Mouse (Mus musculus) urinary bladder, postnatal 36 days (tissue): ENCODE measurements around the gene Bicdl2.
A peak's percentile ranks its signal among the peaks of the same experiment; 100 is the strongest.

Experiments
- DNase-seq, 2 experiments: peaks; one replicate each; pipeline ENCODE4 v3.0.0; 2022; ENCODE audit warnings: low spot score in 2 of 2, mixed read lengths in 1 of 2

Gene Bicdl2

DNA sequence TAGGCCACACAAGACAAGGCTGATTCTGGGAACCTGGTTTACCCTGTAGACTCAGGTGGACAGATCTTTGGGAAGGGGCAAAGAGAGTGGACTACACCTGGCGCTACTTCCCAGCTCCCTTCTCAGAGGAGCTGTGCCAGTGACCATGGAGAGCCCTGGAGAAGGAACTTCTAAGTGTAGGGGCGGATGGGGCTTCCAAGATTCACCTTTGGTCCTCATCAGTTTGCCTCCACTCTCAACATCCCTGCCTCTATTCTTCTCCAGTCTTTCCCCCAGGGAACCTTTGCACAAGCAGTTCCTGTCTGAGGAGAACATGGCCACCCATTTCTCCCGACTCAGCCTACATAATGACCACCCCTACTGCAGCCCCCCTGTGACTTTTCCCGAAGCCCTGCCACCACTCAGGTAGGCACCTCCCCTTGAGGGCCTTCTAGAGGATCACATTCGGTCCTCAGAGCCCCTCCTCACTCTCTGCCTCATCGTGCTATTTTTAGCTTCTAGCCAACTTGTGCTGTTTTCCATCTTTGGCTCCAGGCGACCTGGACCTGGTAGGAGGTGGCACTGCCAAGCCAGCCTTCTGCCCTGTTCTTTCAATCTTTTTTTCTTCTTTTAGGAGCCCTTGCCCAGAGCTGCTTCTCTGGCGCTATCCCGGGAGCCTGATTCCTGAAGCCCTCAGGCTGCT is 14.1 kb downstream of the Bicdl2 start:
- peak in 1 of 2 experiments; percentile 7 for DNase-seq

DNA sequence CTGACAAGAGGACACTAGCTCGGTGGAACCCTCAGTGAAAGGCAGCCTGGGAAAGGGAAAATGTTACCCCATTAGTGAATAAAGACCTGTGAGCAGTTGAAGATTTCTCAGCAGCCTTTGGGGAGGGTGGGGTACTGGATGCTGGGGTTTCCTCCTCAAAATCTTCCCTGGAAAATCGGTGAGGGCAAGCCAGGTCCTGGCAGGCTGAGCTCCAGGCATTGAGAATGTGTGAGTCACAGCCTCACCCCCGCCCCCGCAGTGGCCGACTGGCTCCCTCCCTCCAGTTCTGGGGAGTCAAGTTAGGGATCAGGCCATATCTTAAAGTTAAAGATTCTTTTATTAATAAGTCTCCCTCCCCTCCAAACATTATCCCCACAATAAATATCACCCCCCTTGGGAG is 14.8 kb downstream of the Bicdl2 start:
- DNase-seq, result peak; percentile 69 to 78

DNA sequence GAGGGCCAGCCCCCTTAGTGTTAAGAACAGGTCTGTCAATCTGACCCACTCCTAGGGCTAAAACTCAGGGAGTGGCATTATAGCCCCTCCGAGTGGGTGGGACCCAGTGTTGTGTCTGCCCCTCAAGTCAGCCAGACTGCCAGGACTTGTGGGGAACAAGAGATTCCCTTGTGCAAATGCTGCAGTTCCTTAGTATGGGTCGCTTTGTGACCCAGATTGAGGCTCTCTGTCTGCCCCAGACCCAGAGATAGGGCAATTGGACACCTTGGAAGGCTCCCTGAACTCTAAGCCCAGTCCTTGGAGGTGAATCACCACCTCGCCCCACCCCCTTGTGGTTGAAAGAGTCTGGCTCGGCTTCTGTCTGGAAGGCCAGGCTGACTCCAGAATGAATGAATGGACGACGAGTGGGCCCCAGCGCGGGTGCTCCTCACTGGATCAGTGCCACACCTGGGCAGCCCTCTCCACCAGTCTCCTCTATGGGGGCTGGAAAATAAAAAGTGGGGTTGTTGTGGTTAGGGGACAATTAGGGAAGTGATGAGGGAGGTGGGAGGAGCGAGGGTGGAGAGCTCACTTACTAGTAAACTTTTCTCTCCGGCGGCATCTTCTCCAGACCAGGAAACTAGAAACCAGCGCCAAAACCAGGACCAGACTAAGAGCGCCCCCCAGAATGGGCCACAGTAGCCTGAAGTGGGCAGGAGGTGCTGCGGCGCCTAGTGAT is 15.4 kb downstream of the Bicdl2 start:
- DNase-seq, result peak; percentile 75

DNA sequence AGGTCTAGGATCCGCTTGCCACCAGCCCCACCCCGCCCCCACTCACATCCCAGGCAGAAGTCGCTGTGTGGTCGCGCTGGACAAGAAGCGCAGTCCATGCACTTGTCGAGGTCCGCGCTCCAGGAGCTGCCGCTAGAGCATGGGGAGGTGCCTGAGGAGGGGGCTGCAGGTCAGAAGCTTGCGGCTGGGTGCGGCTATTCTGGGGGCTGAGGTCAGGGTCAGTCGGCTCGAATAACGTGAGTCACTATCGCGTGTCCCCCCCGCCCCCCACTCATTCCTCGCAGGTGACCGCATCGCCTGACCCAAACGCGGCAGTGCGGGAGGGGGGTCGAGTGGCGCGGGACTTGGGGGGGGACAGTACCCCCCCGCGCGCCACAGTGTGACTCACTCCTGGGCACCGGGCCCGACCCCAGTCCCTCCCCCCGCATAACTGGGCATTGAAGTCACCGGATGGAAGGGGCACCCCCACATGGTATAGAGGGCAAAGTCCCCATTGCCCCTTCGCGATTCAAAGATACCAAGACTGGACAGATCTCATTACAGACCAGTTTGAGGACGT is 16.2 kb downstream of the Bicdl2 start:
- DNase-seq, result peak in 1 of 2 experiments; percentile 37

DNA sequence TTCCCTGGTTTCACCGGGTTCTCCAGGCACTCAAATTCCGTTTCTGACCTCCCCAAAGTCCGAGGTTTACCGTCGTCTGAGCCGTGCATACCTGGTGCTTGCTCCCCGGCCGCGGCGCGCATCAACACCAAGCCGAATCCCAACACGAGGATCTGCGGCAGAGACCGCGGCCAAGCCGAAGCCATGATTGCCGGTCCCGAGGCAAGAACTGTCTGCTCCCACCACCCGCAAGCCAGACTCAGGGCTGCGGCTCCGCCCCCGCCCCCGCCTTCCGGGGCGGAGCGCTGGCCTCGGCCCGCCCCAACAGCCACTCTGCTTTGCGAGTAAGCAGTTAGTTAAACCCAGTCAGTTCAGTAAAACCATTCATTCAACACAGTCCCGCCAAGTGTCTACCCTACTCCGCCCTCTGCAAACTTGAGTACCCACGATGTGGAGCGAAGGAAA is 17.0 kb downstream of the Bicdl2 start, which contains the start of gene Tnfrsf12a:
Tnfrsf12a (minus strand) TSS at position 233 of the 444 bp plus-strand sequence.
- DNase-seq, result peak; percentile 81 to 87

DNA sequence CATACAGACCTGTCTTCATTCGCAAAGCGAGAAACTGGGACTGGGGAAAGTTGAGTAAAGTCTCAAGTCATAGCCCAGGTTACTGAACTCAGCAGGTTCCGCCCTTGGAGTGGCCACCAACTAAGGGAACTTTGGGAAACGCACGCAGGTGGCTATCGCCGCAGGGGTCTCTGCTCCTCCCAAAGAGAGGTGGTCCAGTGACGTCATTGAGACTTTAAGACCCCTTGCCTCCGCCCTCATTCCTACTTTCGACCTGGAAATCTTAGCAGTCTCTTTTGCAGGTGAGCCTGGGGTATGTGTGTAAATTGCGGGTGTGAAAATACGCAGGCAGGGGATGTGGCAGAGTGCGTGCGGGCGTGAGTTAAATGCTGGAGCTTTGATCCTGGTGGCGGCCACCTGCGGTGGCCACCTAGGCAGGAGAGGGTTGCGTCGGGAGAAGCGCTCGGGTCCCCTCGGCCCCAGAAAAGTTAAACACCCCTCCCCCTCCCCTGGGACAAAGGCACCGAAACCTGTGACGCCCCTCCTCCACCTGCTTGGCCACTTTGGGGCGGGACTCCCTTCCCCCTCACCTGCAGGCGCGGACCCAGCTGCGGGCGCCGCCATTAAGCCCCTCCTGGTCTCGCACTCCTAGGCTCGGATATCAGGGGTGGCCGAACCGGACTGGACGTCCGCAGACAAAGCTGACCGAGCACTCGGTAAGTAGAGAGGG is 19.0 kb downstream of the Bicdl2 start, which contains the start of gene Cldn6:
Cldn6 (plus strand) TSS at position 123 of the 709 bp plus-strand sequence.
- DNase-seq, result no peak

DNA sequence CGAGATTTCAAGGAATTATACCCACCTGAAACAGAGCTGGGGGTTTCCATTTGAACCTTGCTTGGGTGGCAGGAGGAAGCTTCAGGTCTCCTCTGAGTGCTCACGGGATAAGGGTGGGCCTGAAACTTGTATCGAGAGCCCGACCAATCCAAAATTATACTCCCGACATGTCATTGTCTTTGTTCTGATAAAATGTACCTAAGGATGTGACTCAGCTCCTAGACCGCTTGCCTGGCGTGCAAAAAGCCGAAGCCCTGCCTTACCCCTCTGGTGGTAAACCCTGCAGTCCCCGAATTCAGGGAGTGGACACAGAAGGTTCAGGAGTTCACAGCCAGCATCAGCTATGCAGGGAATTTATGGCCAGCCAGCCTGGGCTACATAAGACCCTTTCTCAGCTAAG is 20.0 kb downstream of the Bicdl2 start:
- DNase-seq, result no peak

DNA sequence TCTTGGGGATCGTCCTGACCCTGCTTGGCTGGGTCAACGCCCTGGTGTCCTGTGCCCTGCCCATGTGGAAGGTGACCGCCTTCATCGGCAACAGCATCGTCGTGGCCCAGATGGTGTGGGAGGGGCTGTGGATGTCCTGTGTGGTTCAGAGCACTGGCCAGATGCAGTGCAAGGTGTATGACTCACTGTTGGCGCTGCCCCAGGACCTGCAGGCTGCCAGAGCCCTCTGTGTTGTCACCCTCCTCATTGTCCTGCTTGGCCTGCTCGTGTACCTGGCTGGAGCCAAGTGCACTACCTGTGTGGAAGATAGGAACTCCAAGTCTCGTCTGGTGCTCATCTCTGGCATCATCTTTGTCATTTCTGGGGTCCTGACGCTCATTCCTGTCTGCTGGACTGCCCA is 20.8 kb downstream of the Bicdl2 start:
- peak in 1 of 2 experiments; percentile 11 for DNase-seq

DNA sequence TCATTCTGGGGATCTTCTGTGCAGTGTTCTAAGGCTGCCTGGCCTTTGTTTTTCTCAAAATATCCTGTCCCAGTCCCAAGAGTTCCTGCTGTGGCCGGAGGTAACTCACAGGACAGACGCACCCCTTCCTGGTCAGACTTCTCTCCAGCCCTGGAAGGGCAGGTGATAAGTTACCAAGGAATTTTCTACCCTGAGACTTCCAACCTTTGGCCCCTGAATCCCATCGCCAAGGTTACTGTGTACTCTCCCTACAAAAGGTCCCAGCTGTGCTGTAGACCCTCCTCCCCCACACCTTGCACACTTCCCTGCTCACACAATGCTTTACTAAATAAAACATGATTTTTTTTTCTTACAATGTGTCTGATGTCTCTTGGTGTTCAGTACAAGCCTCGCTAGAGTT is 21.8 kb downstream of the Bicdl2 start:
- no peak for DNase-seq

DNA sequence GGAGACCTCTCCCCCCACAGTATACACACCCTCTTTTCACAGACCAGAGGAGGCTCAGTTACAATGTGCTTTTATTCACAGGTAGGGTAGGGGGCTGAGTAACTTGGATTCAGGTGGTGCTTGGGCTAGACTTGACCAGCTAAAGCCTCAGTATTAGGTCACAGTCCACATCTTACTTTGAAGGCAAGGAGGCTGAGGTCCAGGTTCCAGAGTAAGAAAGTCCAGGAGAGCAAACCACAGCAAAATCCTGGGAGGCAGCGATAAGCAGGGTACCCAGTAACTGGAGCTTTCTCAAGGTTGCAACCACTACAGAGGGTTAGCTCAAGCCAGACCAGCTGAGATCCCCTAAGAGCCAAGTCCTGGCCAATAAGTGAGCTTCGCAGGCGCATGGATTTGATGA is 22.2 kb downstream of the Bicdl2 start:
- no peak for DNase-seq

DNA sequence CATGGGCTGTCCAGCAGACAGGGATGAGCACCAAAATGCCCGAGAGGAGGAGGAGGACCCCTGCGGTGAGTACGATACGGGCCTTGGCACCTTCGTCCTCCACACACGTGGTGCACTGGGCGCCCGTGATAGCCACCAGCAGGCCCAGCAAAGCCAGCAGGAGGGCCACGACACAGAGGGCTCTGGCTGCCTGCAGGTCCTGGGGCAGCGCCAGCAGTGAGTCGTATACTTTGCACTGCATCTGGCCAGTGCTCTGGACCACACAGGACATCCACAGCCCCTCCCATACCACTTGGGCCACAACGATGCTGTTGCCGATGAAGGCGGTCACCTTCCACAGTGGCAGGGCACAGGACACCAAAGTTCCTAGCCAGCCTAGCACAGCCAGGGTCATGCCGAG is 22.9 kb downstream of the Bicdl2 start:
- DNase-seq, result no peak

DNA sequence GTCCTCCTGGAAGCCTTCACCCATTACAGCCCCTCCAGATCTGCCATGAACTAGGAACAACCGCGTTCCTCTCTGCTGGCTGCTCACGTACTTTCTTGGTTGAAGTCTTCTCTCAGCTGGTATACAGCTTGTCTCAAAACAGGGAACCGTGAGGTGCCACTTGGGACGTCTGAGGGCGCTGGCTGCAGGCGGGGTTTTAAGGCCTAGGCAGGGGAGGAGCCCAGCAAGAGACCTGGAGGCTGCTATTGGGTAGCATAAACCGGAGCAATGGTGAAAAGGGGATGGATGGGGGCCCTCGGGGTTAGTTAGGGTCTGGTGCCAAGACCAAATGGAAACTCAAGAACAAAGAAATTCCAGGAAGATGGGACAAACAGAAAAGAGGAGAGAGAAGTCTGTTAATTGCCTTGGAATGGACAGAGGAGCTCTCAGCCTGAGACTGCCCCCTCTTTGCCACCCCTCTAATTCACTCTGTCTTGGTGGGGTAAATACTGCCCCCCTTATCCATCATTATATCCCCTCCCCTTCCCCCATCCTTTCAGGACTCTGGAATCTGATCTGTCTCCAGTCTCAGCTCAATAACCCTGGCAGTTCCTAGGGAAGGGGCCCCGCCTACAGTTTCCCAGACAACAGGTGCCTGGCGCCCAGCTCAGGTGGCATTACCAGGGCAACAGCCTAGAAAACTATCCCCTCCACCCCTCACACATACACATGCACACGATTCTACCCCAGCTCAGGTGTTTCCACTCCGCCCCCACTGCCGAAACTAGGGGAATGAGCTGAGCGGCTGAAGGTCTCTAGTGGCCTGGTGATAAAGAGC is 23.8 kb downstream of the Bicdl2 start, which contains the start of gene Cldn9:
Cldn9 (minus strand) TSS at position 171 of the 817 bp plus-strand sequence.
- no peak for DNase-seq

DNA sequence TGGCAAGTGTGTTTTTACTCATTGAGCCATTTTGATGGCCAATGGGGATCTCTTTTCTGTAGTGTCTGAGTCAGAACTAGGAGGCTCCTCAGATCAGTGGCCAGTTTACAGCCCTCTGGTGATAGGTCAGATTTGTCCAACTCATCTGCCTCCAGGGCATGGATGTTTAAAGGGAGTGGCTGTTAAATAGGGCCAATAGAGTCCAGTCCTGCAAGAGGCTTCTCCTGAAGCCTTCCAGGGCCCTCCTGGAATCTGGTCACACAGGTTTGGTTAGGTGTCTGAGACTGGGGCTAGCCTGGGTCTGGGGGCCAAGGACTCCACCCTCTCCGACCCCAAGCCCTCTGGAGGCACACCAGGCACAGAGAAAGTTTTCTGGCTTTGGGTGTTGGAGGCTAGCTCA is 34.2 kb downstream of the Bicdl2 start:
- DNase-seq, result no peak

DNA sequence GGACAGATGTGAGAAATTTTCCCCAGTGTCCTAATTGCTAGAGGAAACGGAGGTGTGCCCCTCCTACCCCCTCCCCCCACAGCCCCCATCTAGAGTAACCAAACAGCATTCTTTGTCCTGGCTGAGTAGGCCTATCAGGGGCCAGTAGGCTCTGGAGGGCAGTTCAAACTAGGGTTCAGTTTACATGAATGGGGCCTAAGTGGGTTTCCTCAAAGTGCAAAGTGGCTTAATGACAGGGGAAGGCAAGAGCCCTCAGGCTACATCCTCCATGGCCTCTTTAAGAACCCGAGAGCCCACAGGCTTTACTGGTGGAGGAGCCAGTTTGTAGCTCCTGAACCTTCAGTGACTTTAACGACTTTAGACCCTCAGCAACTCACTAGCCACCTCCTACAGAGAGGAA is 35.5 kb downstream of the Bicdl2 start:
- no peak for DNase-seq

DNA sequence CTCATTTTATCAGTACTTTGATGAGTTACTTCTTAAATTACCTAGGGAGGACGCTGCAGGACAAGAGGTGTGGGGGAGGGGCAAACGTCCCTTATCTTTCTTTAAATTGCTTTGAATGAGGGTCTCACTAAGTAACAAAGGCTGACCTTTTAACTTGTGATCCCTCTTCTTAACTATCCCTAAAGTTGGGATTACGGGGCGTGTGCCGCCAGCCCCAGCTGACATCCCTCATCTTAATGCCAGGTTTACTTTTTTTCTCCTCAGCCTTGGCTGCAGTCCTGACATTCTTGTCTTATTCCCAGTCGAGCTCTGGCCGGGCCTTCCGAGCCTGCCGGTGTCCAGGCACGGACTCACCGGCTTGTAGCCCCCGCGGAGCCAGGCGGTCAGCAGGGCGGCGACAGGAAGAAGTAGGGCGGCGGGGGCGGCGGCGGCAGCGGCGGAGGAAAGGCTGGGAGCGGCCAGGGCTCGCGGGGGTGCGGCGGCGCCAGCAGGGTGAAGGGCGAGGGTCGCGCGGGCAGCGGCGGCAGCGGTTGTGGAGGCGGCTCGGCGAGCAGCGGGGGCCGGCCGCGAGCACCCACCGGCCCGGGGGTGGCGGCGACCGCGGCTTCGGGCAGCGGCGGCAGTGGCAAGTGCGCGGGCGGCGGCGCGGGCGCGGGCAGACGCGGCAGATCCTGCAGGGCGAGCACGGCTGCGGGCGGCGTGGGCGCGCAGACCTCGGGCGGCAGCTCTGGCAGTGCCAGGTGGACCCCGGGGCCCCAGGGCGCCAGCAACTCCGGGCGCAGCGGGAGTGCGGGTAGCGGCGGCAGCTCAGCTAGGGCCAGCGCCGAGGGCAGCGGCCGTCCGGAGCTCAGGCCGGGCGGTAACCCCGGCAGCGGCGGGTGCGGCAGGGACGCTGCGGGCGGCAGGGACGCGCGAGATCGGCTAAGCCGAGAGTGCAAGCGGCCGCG is 39.1 kb downstream of the Bicdl2 start:
- peak; percentile 30 to 38 for DNase-seq

DNA sequence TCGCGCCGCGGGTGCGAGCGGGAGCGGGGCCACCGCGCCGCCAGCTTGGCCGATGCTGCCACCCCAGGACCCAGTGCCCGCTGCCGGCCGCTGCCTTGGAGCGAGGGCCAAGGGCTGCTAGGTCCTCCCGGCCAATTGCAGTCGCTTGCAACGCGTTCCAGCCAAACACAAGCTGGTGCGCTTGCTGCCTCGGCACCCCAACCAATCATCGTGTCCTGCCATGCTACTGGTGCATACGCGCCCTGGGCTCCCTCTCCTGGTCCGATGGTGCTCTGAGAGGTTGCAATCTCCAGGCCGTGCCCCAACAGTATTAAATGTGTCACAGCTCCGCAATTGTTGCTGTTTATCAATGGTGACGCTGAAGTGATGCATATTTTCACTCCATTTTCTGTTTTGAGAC is 39.8 kb downstream of the Bicdl2 start:
- peak; percentile 75 to 91 for DNase-seq

DNA sequence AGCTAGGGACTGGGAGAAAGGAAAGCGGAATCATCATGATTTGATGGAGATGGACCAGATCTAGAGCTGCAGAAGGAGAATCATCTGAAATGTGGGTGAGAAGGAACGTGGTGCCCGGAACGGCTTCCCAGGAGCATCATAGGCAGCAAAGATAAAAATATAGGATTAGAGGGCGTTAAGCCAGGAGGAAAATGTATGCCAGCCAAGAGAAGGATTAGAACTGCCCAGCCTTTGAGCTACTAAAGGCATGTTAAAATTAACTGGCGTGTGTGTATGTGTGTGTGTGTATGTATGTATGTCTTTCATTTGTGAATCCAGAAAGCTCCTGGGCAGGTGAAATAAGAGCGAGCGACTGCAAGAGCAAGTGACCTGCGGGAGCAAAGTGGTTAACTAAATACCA is 43.0 kb downstream of the Bicdl2 start:
- DNase-seq, result no peak

DNA sequence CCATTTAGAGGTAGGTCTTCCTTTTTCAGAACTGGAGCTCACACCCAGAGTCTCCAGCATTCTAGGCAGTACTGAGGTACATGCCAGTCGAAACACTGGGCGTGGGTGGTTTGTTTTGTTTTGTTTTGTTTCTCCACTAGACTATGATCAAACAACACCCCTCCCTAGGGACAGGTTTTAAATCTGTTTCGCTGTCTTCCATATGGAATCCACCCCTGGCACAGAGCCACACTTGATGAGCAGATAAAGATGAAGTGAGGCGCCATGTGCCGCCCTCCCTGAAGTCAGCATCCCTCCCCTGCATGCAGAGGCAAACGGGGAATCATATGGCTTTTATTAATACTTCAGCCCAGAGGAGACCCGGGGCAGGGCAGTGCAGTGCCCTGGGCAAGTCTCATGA is 44.4 kb downstream of the Bicdl2 start:
- no peak for DNase-seq

DNA sequence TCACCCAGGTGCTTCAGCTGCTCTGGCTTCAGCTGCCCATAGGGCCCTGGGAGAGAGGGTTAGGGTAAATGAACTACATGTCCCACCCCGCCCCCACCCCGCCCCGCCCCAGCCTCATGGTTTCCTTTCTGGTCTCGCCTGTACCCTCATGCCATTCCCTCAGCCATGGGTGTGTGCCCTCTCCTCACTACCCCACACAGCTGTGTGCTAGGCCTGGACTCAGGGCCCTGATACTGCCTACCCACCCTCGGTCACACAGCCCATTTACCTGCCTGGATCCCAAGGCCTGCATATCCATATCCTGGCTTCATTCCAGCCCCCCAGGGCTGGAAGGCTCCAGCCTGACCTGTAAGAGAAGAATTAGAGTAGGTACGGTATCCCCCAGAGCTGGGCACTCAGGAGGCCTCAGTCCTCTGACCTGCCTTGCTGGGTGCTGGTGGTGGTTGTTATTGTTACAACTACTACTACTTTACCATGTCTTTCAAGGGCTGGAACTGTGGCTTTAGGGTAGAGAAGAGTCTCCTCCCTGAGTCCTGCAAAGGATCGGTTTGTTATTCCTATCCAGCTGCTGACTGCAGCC is 45.3 kb downstream of the Bicdl2 start:
- no peak for DNase-seq

DNA sequence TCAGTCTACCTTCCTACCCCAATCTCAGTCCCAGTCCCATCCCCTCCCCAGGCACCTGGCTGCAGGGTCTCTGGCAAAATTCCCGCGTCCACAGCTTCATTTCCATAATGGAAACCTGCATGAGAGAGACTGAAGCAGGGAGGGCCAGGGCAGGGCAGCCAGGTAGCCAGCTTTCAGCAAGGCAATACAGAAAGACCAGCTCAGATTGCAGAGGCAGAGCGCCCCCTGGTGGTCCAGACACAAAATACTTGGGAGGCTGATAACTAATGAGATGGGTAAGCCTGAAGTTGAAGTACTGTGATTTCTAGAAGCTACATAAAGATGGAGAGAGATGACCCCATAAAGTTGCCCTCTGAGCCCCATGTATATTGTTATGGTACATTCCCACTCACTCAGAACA is 45.9 kb downstream of the Bicdl2 start:
- DNase-seq, result peak; percentile 61 to 73
